Mouse (Mus musculus) bone marrow macrophage, adult 2 months (primary cell): Measurements from ENCODE around the gene Smarcd3. TPM values are rescaled to one million over a fixed set of nuclear protein-coding genes. Genes with fewer than 3 reads are reported as not detected.

Experiments used
- H3K27ac ChIP-seq: 2 replicates; pipeline ENCODE4 v1.5.1; 2012; ENCODE audit warnings: low read depth, low read length; ENCODE audit not compliant: insufficient read depth
- H3K4me1 ChIP-seq: 2 replicates; pipeline ENCODE4 v1.6.1; 2012; ENCODE audit warnings: low read length; ENCODE audit not compliant: control insufficient read depth, insufficient read depth
- H3K4me3 ChIP-seq: 2 replicates; pipeline ENCODE4 v1.5.1; 2012; ENCODE audit warnings: mild to moderate bottlenecking, low read length, moderate library complexity; ENCODE audit not compliant: insufficient read depth
- CTCF ChIP-seq: IDR thresholded peaks from 2 replicates; pipeline ENCODE4 v1.5.1; 2012; ENCODE audit warnings: low read depth, mild to moderate bottlenecking, low read length, moderate library complexity
- POLR2A ChIP-seq: IDR thresholded peaks from 2 replicates; pipeline ENCODE4 v1.6.1; 2012; ENCODE audit warnings: mild to moderate bottlenecking, low read depth, low read length, borderline replicate concordance
- polyA plus RNA-seq: library from polyadenylated mRNA; stranded (reverse); fragments of >200 nt; gene quantifications from 2 replicates; pipeline ENCODE4 v1.2.4, GENCODE M21; 2012; ENCODE audit not compliant: missing spikeins, insufficient read depth, insufficient read length

Gene Smarcd3
- polyA plus RNA-seq, 1 experiment, result not detected

DNA sequence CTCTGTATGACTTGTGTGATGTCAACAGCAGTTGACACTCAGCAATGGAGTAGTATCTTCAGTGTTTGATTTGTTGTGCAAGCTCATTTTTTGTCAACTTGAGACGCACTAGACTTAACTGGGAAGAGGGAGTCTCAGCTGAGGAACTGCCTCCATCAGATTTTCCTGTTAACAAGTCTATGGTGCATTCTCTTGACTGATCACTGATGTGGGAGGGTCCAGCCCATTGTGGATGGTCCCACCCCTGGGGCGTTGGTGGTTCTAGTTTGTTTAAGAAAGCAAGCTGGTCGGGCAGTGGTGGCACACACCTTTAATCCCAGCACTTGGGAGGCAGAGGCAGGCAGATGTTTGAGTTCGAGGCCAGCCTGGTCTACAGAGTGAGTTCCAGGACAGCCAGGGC is 25.0 kb upstream of the Smarcd3 start:
- TF ChIP-seq POLR2A, result no peak
- TF ChIP-seq CTCF, result no peak
- Histone ChIP-seq H3K4me1 (no peaks in the 10 kb centered on the region), H3K4me3 (no peak overlapping the region), H3K27ac (no peak overlapping the region)

DNA sequence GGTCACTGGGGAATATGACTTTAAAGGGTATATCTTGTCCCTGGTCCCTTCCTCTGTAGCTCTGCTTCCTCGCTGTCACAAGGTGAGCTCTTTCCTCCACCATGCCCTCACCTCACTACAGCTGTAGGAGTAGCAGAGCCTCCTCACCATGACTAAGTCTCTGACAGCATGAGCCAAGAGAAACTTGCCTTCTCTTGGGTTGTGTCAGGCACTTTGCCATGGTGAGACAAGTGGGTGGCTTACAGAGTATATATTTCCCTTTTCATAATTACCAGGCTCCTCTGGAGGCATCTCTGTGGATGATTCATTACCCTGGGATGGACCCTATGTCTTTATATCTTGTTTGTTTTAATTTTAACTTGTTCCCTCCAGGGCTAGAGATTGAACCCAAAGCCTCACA is 21.2 kb upstream of the Smarcd3 start:
- no peak for TF ChIP-seq CTCF
- no peak for TF ChIP-seq POLR2A
- Histone ChIP-seq H3K4me3 (no peak overlapping the region), H3K27ac (no peak overlapping the region)

DNA sequence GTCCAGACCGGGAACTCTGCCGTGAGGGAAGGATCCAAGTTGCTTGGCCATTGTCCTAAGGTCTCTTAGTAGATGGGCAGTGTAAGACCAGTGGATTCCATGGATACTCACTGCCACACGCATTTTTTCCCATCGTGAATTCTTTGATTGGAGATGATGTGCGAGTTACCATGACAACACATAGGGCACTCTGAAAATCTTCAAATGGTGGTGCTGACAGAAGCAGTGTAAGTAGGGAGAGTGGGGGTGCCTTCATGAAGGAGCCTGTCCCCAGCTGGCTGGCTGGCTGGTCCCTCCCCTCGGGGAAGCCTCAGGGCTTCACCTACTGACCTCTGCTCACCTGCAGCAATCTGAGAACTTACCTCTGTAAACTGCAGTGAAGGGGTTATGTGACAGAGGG is 14.9 kb upstream of the Smarcd3 start:
- TF ChIP-seq CTCF (no peak), POLR2A (no peak)
- Histone ChIP-seq H3K4me3 (no peak overlapping the region), H3K4me1 (no peaks in the 10 kb centered on the region), H3K27ac (no peak overlapping the region)

More for the DNA sequence above, 21.2 kb upstream of the Smarcd3 start:
- no peaks in the 10 kb centered on the region for H3K4me1 ChIP-seq

DNA sequence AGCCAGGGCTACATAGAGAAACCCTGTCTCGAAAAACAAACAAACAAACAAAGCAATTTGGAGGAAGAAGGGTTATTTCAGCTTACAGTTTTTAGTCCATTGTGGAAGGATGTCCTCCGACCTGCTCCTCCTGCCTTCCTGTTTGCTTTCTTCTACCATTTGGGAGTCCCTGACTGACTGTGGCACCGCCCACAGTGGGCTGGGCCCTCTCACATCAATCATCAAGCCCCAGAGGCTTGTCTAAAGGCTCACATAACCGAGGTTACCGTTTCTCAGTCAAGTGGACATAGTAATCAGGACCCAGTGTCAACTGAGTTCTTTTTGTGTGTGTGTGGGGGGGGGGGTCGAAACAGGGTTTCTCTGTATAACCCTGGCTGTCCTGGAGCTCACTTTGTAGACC is 13.9 kb upstream of the Smarcd3 start:
- no peak overlapping the region for H3K4me3 ChIP-seq
- H3K27ac ChIP-seq, result no peak overlapping the region
- TF ChIP-seq POLR2A (no peak), CTCF (no peak)
- no peaks in the 10 kb centered on the region for H3K4me1 ChIP-seq

DNA sequence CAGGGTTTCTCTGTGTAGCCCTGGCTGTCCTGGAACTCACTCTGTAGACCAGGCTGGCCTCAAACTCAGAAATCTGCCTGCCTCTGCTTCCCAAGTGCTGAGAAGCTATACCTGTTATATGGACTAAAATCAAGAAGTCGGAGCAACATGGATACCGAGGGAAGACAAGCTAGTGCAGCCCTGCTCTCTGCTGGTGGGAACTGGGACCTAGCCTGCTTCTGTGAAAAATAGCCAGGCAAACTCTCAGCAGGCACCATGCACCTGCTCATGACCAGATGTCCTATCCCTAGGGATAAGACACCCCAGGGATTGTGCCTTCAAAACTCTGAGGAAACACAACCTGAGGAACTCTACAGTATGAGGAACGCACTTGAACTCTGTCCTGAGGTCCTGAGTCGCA is 12.8 kb upstream of the Smarcd3 start:
- H3K4me1 ChIP-seq, result no peaks in the 10 kb centered on the region
- TF ChIP-seq CTCF (no peak), POLR2A (no peak)
- no peak overlapping the region for H3K27ac ChIP-seq
- H3K4me3 ChIP-seq, result no peak overlapping the region

DNA sequence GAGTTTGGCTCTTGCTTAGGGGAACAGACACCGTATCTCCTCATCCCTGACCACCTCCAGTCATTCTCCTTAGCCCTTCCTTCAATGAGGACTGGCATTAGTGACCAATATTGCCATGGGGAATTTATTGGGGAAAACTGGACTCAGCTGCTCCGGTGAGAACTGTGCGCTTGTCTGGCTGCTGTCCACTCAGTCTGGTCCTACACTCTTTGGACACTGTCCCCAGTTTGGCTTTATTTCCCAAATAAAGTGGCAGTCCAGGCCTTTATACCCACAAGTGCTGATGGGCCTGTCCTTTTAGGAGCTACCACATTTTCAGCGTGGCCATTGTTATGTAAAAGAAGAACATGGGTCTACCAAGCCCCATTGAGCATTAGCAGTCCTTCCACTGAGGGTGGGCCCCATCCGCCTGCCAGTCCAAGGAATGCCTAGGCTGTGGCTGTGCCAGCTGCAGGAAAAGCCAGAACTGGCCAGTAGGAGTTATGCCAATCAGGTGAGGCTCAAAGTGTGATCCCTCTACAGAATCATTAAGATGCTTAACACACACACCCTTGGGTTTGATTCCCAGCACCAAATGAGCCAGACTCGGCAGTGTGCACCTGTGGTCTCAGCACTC is 11.4 kb upstream of the Smarcd3 start:
- TF ChIP-seq POLR2A (no peak), CTCF (no peak)
- Histone ChIP-seq H3K4me3 (no peak overlapping the region), H3K27ac (no peak overlapping the region), H3K4me1 (no peaks in the 10 kb centered on the region)

GRCm38 (mm10) chr5:24635093-24635492 is 10.9 kb upstream of the Smarcd3 start:
- H3K4me1 ChIP-seq, result no peaks in the 10 kb centered on the region
- H3K4me3 ChIP-seq, result no peak overlapping the region
- no peak overlapping the region for H3K27ac ChIP-seq
- TF ChIP-seq POLR2A, result no peak
- no peak for TF ChIP-seq CTCF

DNA sequence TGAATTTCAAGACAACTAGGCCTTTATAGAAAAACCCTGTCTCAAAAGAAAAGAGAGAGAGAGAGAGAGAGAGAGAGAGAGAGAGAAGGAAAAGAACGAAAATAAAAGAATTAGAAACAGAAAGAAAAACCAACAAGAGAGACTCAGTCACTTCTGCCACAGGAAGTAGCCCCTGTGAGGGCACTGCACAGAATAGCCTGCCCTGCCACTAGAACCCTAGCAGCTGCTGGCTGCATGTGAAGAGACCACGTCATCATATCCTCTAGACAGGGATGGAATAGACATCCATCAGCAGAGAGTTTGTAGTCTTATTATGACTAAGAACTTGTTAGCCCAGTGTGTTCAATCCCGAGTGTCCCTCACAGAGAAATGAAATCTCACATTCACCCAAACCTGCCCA is 5.5 kb upstream of the Smarcd3 start:
- Histone ChIP-seq H3K27ac (no peak overlapping the region), H3K4me1 (no peaks in the 10 kb centered on the region), H3K4me3 (no peak overlapping the region)
- TF ChIP-seq POLR2A, result no peak
- no peak for TF ChIP-seq CTCF

DNA sequence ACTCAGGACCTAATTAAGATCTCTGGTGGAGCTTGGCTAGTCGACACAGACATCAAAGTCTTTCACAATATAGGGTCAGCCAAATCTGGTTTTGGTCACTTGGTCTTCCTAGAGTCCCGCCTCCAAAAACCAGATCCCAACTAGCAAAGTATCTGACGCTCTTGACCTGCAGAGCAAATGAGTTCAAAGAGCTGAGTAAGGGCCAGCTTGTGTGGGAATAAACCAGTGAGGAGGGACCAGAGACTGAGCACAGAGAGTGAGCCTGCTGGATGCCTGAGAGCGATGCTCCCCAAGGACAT is 560 bp upstream of the Smarcd3 start:
- H3K4me3 ChIP-seq, result no peak overlapping the region
- no peaks in the 10 kb centered on the region for H3K4me1 ChIP-seq
- TF ChIP-seq POLR2A, result no peak
- no peak for TF ChIP-seq CTCF
- H3K27ac ChIP-seq, result no peak overlapping the region

- no peak overlapping the region for H3K27ac ChIP-seq
- TF ChIP-seq CTCF, result no peak
- no peak for TF ChIP-seq POLR2A
- H3K4me3 ChIP-seq, result no peak overlapping the region
- H3K4me1 ChIP-seq, result no peaks in the 10 kb centered on the region
Observed at GRCm38 (mm10) chr5:24623041-24623985, 898 bp downstream of the Smarcd3 start.
